ENCODE assay signal across 8 mouse cellular contexts in the genomic region with DNA sequence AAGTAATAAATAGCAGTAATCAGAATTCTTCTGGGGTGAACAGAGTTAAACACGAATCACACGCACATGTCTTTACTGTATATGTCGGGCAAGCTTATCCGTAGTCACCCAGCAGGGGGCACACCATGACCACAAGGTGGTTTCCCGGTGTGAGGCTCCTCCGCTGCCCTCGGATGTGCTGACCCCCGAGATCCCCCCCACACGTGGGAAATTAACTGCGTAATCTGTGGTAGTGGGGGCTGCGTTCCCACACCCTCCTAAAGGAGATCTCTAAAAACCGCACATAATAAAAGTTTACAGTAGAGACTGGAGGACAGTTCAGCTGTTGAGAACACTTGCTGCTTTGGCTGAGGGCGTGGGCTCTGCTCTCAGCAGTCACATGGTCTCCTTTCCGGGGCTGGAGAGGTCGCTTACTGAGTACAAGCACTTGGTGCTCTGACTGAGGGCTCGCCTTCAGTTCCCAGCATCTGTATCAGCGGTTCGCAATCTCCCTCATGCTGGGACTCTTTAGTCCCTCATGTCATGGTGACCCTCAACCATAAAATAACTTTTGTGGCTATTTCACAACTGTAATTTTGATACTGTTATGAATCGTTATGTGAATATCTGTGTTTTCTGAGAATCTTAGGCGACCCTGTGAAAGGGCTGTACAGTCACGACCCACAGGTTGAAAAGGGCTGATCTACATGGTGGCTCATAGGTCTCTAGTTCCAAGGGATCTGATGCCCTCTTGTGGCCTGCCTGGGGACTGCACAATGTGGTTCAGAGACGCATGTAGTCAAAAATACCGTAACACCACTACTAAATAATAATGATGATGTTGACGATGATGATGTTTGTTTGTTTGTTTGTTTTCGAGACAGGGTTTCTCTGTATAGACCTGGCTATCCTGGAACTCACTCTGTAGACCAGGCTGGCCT. TPM values are rescaled to one million over a fixed set of nuclear protein-coding genes. Genes with fewer than 3 reads are reported as not detected.
DNase-seq lines count a peak whose midpoint lies in the region; ATAC-seq and TF ChIP-seq lines count a peak whose summit lies in the region.

No protein-coding gene starts in this region.

- H3K9ac ChIP-seq in hindbrain, postnatal 0 days (replicated peaks; ENCODE audit: low read length), result no peak overlapping the region

- peak overlapping the region; percentile 44 for H3K4me3 ChIP-seq in gastrocnemius, adult 2 months
- H3K4me3 ChIP-seq in hindbrain, postnatal 0 days (ENCODE audit: low read length), result peak overlapping the region; percentile 14
- H3K4me3 ChIP-seq in macrophage (ENCODE audit: inconsistent target), result peak overlapping the region; percentile 19

- no peaks in the 10 kb centered on the region for H3K4me1 ChIP-seq in hindbrain, postnatal 0 days (ENCODE audit: insufficient read depth, low read length)

- H3K27me3 ChIP-seq in hindbrain, postnatal 0 days (ENCODE audit: insufficient read depth, low read length), result no peaks in the 10 kb centered on the region

- whole genome bisulfite sequencing in hindbrain, postnatal 0 days, result 13% methylated on average over 25 of the region's 25 CpGs
- 6% methylated on average over 25 of the region's 25 CpGs for WGBS in macrophage (ENCODE audit: missing documents)

- peak; percentile 91 for DNase-seq in R1 (ENCODE audit: low read depth, low spot score)
- peak; percentile 81 to 91 for DNase-seq in cerebellum, postnatal 25 days
- DNase-seq in gastrocnemius, adult 2 months, result peak; percentile 87
- peak; percentile 88 for DNase-seq in hindbrain, postnatal 0 days (ENCODE audit: low spot score)
- peak; percentile 87 to 93 for DNase-seq in left cerebral cortex, adult 18-20 months (ENCODE audit: low spot score in 2 of 2)
- DNase-seq in right cerebral cortex, adult 18-20 months, result peak; percentile 75
- peak; percentile 59 for DNase-seq in urinary bladder, postnatal 10 days (ENCODE audit: low spot score)

- 0 out of 2 replicates have a peak overlapping the region, but pooled peaks have one; percentile 13 for H3K27ac ChIP-seq in gastrocnemius, adult 2 months
- H3K27ac ChIP-seq in hindbrain, postnatal 0 days, result no peak overlapping the region
- H3K27ac ChIP-seq in macrophage, result no peak overlapping the region

- H3K9me3 ChIP-seq in hindbrain, postnatal 0 days (ENCODE audit: low read length), result no peaks in the 10 kb centered on the region

- ATAC-seq in hindbrain, postnatal 0 days, result peak; percentile 80

- peak; percentile 81 for TF ChIP-seq CTCF in gastrocnemius, adult 2 months (IDR thresholded peaks at IDR 0.05)
- TF ChIP-seq CTCF in hindbrain, postnatal 0 days (IDR thresholded peaks at IDR 0.05; ENCODE audit: low read depth), result peak; percentile 89

- no peaks in the 10 kb centered on the region for H3K79me2 ChIP-seq in macrophage (ENCODE audit: inconsistent target)

- H3K4me2 ChIP-seq in hindbrain, postnatal 0 days (ENCODE audit: low read depth, low read length), result peak overlapping the region; percentile 48

- intact Hi-C loops in gastrocnemius, adult 2 months (cut with DNase I), result no loop called here

- H3K36me3 ChIP-seq in hindbrain, postnatal 0 days (ENCODE audit: insufficient read depth, low read length), result no peaks in the 10 kb centered on the region
- no peaks in the 10 kb centered on the region for H3K36me3 ChIP-seq in macrophage (ENCODE audit: inconsistent target)

RNA-seq across cellular contexts. Expression of a gene that starts 32.0 kb away (rescaled TPM):
- total RNA-seq in gastrocnemius, adult 2 months (2021), result not detected
- not detected in 2 replicates for total RNA-seq in hindbrain, postnatal 0 days (2014; rRNA removed)
- polyA plus RNA-seq in hindbrain, postnatal 0 days (2015; fragmentation: Nextera tagmentation; extraction: Ambion mirVana), result 0.74 and 0.79 TPM in 2 replicates
- not detected for total RNA-seq in left cerebral cortex, adult 18-20 months (2021)
- not detected for total RNA-seq in macrophage (2018; cell fraction: chromatin; rRNA removed)
- not detected for total RNA-seq in macrophage (2018; cell fraction: cytosol; rRNA removed)
- not detected for total RNA-seq in macrophage (2018; cell fraction: nucleus; rRNA removed)
- polyA plus RNA-seq in macrophage (2018), result not detected in 3 replicates

RNA-seq across cellular contexts. Expression of a gene that starts 50.5 kb away (rescaled TPM):
- under 1 TPM in 1 of 2 experiments, not detected in 1; 0.20 TPM for total RNA-seq in gastrocnemius, adult 2 months (2021)
- total RNA-seq in hindbrain, postnatal 0 days (2014; rRNA removed), result 0.52 and 2.4 TPM in 2 replicates
- polyA plus RNA-seq in hindbrain, postnatal 0 days (2015; fragmentation: Nextera tagmentation; extraction: Ambion mirVana), result 0.09 and 0.34 TPM in 2 replicates
- under 1 TPM; 0.35 to 0.94 TPM for total RNA-seq in left cerebral cortex, adult 18-20 months (2021)
- total RNA-seq in macrophage (2018; cell fraction: chromatin; rRNA removed), result 10 to 100 TPM in 1 of 26 experiments, 1 to 10 TPM in 2, not detected in 23; 1.2 to 15.7 (median 5.8) TPM
- 1 to 10 TPM in 4 of 26 experiments, under 1 TPM in 19, not detected in 3; 0.05 to 1.8 (median 0.41) TPM for total RNA-seq in macrophage (2018; cell fraction: cytosol; rRNA removed)
- 10 to 100 TPM in 1 of 26 experiments, 1 to 10 TPM in 10, under 1 TPM in 5, not detected in 10; 0.56 to 12.2 (median 1.5) TPM for total RNA-seq in macrophage (2018; cell fraction: nucleus; rRNA removed)
- 0.12 to 0.17 TPM in 2 of 3 replicates, not detected in the other for polyA plus RNA-seq in macrophage (2018)

RNA-seq across cellular contexts. Expression of a gene that starts 50.7 kb away (rescaled TPM):
- total RNA-seq in gastrocnemius, adult 2 months (2021), result 100 to 1,000 TPM; 579 to 815 TPM
- total RNA-seq in hindbrain, postnatal 0 days (2014; rRNA removed), result 126 and 135 TPM in 2 replicates
- 449 and 470 TPM in 2 replicates for polyA plus RNA-seq in hindbrain, postnatal 0 days (2015; fragmentation: Nextera tagmentation; extraction: Ambion mirVana)
- 100 to 1,000 TPM; 215 to 216 TPM for total RNA-seq in left cerebral cortex, adult 18-20 months (2021)
- 10 to 100 TPM in 14 of 26 experiments, 1 to 10 TPM in 12; 1.6 to 26.7 (median 10.6) TPM for total RNA-seq in macrophage (2018; cell fraction: chromatin; rRNA removed)
- total RNA-seq in macrophage (2018; cell fraction: cytosol; rRNA removed), result 100 to 1,000 TPM in 12 of 26 experiments, 10 to 100 TPM in 14; 75.6 to 145 (median 99.0) TPM
- 10 to 100 TPM in 25 of 26 experiments, 1 to 10 TPM in 1; 9.4 to 48.8 (median 24.2) TPM for total RNA-seq in macrophage (2018; cell fraction: nucleus; rRNA removed)
- polyA plus RNA-seq in macrophage (2018), result 102 to 170 TPM (median 110 TPM) in 3 replicates
